Mouse (Mus musculus): Measurements from ENCODE around the gene Cntnap5a. TPM values are rescaled to one million over a fixed set of nuclear protein-coding genes. Genes with fewer than 3 reads are reported as not detected.

Cntnap5a gene
- polyA plus RNA-seq, 1 experiment from 2014 or later: 0.01 TPM

DNA sequence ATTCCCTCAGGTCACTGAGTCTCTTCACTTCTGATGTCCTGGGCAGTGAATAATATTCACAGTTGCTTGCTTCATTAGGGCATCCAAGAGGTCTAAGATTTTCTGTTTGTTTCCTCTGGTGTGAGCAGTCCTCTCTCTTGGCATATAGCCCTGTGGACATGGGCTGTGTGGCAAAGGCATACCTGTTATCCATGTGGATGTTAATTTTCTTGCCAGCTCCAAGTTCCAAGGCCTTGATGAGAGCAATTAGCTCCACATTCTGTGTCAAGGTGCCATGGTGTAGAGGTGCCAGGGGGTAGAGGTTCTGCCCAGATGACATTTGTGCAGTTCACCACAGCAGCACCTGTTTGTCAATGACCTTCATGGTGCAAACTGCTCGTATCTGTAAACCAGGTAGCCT lies 689.0 kb downstream of the Cntnap5a start:
- H3K36me3 ChIP-seq (replicated peaks; ENCODE audit: control insufficient read depth, insufficient read depth, low read depth, low read length): no peaks in the 10 kb centered on the region
- H3K4me2 ChIP-seq (ENCODE audit: low read depth, low read length): no peak overlapping the region
- 85% methylated on average over 1 of the region's 1 CpGs for WGBS
- no peak overlapping the region for H3K9ac ChIP-seq (replicated peaks; ENCODE audit: low read length)
- ATAC-seq (replicated peaks; ENCODE audit: insufficient number of reproducible peaks, low FRiP score, low TSS enrichment, low read depth) (no peak), DNase-seq (ENCODE audit: low spot score) (no peak)
- H3K27me3 ChIP-seq (ENCODE audit: control insufficient read depth, insufficient read depth, low read length): no peaks in the 10 kb centered on the region
- H3K4me3 ChIP-seq (ENCODE audit: low read depth, low read length): no peak overlapping the region
- no peak overlapping the region for H3K27ac ChIP-seq (replicated peaks; ENCODE audit: low read depth, low read length)
- no peaks in the 10 kb centered on the region for H3K4me1 ChIP-seq (ENCODE audit: control insufficient read depth, insufficient read depth, low read length)
- no peaks in the 10 kb centered on the region for H3K9me3 ChIP-seq (replicated peaks; ENCODE audit: control insufficient read depth, low read length)

GRCm38 (mm10) chr1:116392390-116392789 lies 707.8 kb downstream of the Cntnap5a start:
- no peaks in the 10 kb centered on the region for H3K36me3 ChIP-seq (replicated peaks; ENCODE audit: control insufficient read depth, insufficient read depth, low read depth, low read length)
- DNase-seq (ENCODE audit: low spot score) (no peak), ATAC-seq (replicated peaks; ENCODE audit: insufficient number of reproducible peaks, low FRiP score, low TSS enrichment, low read depth) (no peak)
- H3K9me3 ChIP-seq (replicated peaks; ENCODE audit: control insufficient read depth, low read length): no peaks in the 10 kb centered on the region
- H3K9ac ChIP-seq (replicated peaks; ENCODE audit: low read length): no peak overlapping the region
- no peaks in the 10 kb centered on the region for H3K4me1 ChIP-seq (ENCODE audit: control insufficient read depth, insufficient read depth, low read length)
- no peak overlapping the region for H3K4me3 ChIP-seq (ENCODE audit: low read depth, low read length)
- H3K27ac ChIP-seq (replicated peaks; ENCODE audit: low read depth, low read length): no peak overlapping the region
- H3K27me3 ChIP-seq (ENCODE audit: control insufficient read depth, insufficient read depth, low read length): no peaks in the 10 kb centered on the region
- H3K4me2 ChIP-seq (ENCODE audit: low read depth, low read length): no peak overlapping the region

DNA sequence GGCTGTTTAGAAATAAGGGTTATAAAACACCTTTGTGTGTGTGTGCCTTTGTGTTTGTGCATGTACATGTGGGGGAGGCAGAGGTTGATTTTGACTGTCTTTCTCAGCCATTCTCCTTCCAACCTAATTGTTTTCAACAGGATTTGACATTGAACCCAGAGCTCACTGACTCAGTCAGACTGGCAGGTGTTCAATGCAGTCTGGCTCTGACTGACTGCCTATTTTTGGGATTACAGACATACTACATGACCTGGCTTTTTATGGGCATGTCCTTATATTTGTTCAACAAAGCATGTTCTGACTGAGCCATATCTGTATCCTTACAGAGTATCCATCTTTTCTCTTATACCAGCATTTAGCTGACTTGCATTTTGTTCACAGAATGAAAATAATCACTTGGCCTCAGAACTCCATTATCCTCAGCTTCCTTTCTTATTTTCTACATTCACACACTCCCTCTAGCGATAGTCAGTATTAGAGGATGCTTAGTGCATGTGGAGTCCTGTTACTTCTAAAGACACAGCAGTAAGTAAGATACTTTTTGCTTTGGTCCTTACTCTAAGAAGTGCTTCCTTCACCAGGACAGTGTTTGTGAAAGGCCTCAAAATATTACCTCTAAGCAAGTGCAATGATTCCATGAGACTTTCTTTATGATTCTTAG lies 717.6 kb downstream of the Cntnap5a start:
- Histone ChIP-seq H3K27me3 (ENCODE audit: control insufficient read depth, insufficient read depth, low read length) (no peaks in the 10 kb centered on the region), H3K9me3 (replicated peaks; ENCODE audit: control insufficient read depth, low read length) (no peaks in the 10 kb centered on the region), H3K4me1 (ENCODE audit: control insufficient read depth, insufficient read depth, low read length) (no peaks in the 10 kb centered on the region), H3K9ac (replicated peaks; ENCODE audit: low read length) (no peak overlapping the region), H3K27ac (replicated peaks; ENCODE audit: low read depth, low read length) (no peak overlapping the region), H3K36me3 (replicated peaks; ENCODE audit: control insufficient read depth, insufficient read depth, low read depth, low read length) (no peaks in the 10 kb centered on the region), H3K4me2 (ENCODE audit: low read depth, low read length) (no peak overlapping the region), H3K4me3 (ENCODE audit: low read depth, low read length) (no peak overlapping the region)
- ATAC-seq (replicated peaks; ENCODE audit: insufficient number of reproducible peaks, low FRiP score, low TSS enrichment, low read depth) (no peak), DNase-seq (ENCODE audit: low spot score) (no peak)
- 67% methylated on average over 1 of the region's 1 CpGs for WGBS

DNA sequence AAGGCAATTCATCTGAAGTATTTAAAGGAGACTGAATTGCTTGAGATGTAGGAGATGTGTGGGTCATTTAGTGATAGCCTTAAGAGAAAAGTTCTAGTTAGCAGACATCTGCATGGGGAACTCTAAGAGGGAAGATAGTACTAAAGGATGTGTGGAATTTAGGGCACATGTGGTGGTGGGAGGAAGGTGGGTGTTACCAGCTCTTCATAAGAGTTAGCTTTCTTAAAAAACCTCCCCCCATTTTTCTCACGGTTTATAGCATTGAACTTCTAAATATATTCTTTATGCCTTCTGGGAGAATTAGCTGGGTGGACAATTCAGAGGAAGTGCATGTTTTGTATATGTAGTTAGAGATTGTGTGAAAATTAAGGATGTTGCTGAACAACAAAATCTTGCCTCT lies 725.3 kb downstream of the Cntnap5a start:
- no peak overlapping the region for H3K9ac ChIP-seq (replicated peaks; ENCODE audit: low read length)
- H3K4me1 ChIP-seq (ENCODE audit: control insufficient read depth, insufficient read depth, low read length): no peaks in the 10 kb centered on the region
- no peaks in the 10 kb centered on the region for H3K9me3 ChIP-seq (replicated peaks; ENCODE audit: control insufficient read depth, low read length)
- H3K27ac ChIP-seq (replicated peaks; ENCODE audit: low read depth, low read length): no peak overlapping the region
- no peak overlapping the region for H3K4me3 ChIP-seq (ENCODE audit: low read depth, low read length)
- ATAC-seq (replicated peaks; ENCODE audit: insufficient number of reproducible peaks, low FRiP score, low TSS enrichment, low read depth): no peak
- DNase-seq (ENCODE audit: low spot score): no peak
- H3K4me2 ChIP-seq (ENCODE audit: low read depth, low read length): no peak overlapping the region
- no peaks in the 10 kb centered on the region for H3K36me3 ChIP-seq (replicated peaks; ENCODE audit: control insufficient read depth, insufficient read depth, low read depth, low read length)
- H3K27me3 ChIP-seq (ENCODE audit: control insufficient read depth, insufficient read depth, low read length): no peaks in the 10 kb centered on the region
- 92% methylated on average over 1 of the region's 1 CpGs for WGBS

GRCm38 (mm10) chr1:116428396-116428795 lies 743.8 kb downstream of the Cntnap5a start:
- H3K36me3 ChIP-seq (replicated peaks; ENCODE audit: control insufficient read depth, insufficient read depth, low read depth, low read length): no peaks in the 10 kb centered on the region
- no peak overlapping the region for H3K9ac ChIP-seq (replicated peaks; ENCODE audit: low read length)
- peak; percentile 4 for DNase-seq (ENCODE audit: low spot score)
- no peak overlapping the region for H3K4me2 ChIP-seq (ENCODE audit: low read depth, low read length)
- no peak overlapping the region for H3K4me3 ChIP-seq (ENCODE audit: low read depth, low read length)
- ATAC-seq (replicated peaks; ENCODE audit: insufficient number of reproducible peaks, low FRiP score, low TSS enrichment, low read depth): no peak
- no peaks in the 10 kb centered on the region for H3K9me3 ChIP-seq (replicated peaks; ENCODE audit: control insufficient read depth, low read length)
- no peak overlapping the region for H3K27ac ChIP-seq (replicated peaks; ENCODE audit: low read depth, low read length)
- H3K4me1 ChIP-seq (ENCODE audit: control insufficient read depth, insufficient read depth, low read length): no peaks in the 10 kb centered on the region
- WGBS: 58% methylated on average over 2 of the region's 2 CpGs
- H3K27me3 ChIP-seq (ENCODE audit: control insufficient read depth, insufficient read depth, low read length): no peaks in the 10 kb centered on the region

GRCm38 (mm10) chr1:116455115-116455717 lies 770.7 kb downstream of the Cntnap5a start:
- no peaks in the 10 kb centered on the region for H3K4me1 ChIP-seq (ENCODE audit: control insufficient read depth, insufficient read depth, low read length)
- ATAC-seq (replicated peaks; ENCODE audit: insufficient number of reproducible peaks, low FRiP score, low TSS enrichment, low read depth) (no peak), DNase-seq (ENCODE audit: low spot score) (no peak)
- H3K27me3 ChIP-seq (ENCODE audit: control insufficient read depth, insufficient read depth, low read length): no peaks in the 10 kb centered on the region
- WGBS: 66% methylated on average over 4 of the region's 4 CpGs
- no peak overlapping the region for H3K4me2 ChIP-seq (ENCODE audit: low read depth, low read length)
- no peak overlapping the region for H3K4me3 ChIP-seq (ENCODE audit: low read depth, low read length)
- H3K9ac ChIP-seq (replicated peaks; ENCODE audit: low read length): no peak overlapping the region
- no peaks in the 10 kb centered on the region for H3K36me3 ChIP-seq (replicated peaks; ENCODE audit: control insufficient read depth, insufficient read depth, low read depth, low read length)
- H3K27ac ChIP-seq (replicated peaks; ENCODE audit: low read depth, low read length): no peak overlapping the region
- no peaks in the 10 kb centered on the region for H3K9me3 ChIP-seq (replicated peaks; ENCODE audit: control insufficient read depth, low read length)

DNA sequence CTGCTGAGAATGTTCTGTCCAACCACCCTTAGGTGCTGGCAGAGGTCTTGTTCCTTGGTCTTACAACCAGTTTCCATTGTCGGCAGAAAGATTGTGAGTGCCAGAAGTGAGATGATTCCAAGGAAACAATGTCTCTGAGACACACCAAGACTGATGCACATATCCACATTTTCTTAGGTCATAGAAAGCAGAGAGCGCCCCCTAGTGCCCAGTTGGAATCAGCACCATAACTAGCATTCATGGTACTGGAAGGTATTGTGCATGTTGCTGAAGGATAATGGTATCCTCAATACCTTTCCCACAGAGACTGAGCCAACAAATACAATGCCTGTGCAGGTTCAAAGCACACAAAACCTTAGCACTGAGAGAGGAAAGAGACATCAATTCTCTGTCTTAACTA lies 793.1 kb downstream of the Cntnap5a start:
- no peak overlapping the region for H3K9ac ChIP-seq (replicated peaks; ENCODE audit: low read length)
- no peak overlapping the region for H3K4me2 ChIP-seq (ENCODE audit: low read depth, low read length)
- no peaks in the 10 kb centered on the region for H3K36me3 ChIP-seq (replicated peaks; ENCODE audit: control insufficient read depth, insufficient read depth, low read depth, low read length)
- H3K27me3 ChIP-seq (ENCODE audit: control insufficient read depth, insufficient read depth, low read length): no peaks in the 10 kb centered on the region
- H3K4me3 ChIP-seq (ENCODE audit: low read depth, low read length): no peak overlapping the region
- 22% methylated on average over 2 of the region's 2 CpGs for WGBS
- no peaks in the 10 kb centered on the region for H3K4me1 ChIP-seq (ENCODE audit: control insufficient read depth, insufficient read depth, low read length)
- no peaks in the 10 kb centered on the region for H3K9me3 ChIP-seq (replicated peaks; ENCODE audit: control insufficient read depth, low read length)
- ATAC-seq (replicated peaks; ENCODE audit: insufficient number of reproducible peaks, low FRiP score, low TSS enrichment, low read depth) (no peak), DNase-seq (ENCODE audit: low spot score) (peak; percentile 75)
- H3K27ac ChIP-seq (replicated peaks; ENCODE audit: low read depth, low read length): no peak overlapping the region

DNA sequence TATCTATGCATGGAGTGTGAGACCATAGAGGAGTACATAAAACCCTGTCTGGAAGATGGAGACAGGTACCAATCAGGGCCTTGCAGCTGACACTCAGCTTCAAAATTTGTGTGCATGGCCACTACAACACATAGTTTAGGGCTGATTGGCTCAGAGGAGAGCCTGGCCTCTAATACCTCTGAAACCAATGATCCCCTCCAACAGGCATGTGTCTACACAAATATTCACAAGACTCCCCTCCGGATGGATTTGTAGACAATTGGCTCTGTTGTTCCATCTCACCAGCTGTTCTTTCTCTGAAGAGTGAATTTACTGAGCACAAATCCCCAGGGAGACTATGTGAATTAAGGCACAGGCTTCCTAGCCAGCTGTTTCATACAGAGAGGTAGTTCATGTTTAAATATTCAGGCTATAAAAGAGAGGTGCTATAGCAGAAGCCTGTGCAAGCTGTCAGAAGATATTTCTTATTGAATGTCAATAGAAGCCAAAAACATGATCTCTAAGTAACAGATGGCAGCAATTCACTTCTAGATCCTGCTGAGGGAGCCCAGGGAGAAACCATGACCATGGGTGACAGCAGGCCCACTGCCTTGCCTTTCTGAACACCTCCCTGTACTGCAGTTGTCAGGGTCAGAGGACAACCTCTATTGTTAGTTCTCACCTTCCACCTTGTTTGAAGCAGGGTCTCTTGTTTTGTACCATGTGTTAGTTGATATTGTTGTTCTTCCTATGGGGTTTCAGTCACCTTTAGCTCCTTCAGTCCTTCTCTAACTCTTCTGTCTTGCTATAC lies 804.4 kb downstream of the Cntnap5a start:
- 0 out of 2 replicates have a peak, but pooled peaks have one; percentile 23 for ATAC-seq (replicated peaks; ENCODE audit: insufficient number of reproducible peaks, low FRiP score, low TSS enrichment, low read depth)

More for the DNA sequence above, 804.4 kb downstream of the Cntnap5a start:
- no peaks in the 10 kb centered on the region for H3K27me3 ChIP-seq (ENCODE audit: control insufficient read depth, insufficient read depth, low read length)
- no peaks in the 10 kb centered on the region for H3K9me3 ChIP-seq (replicated peaks; ENCODE audit: control insufficient read depth, low read length)
- H3K4me2 ChIP-seq (ENCODE audit: low read depth, low read length): no peak overlapping the region
- H3K27ac ChIP-seq (replicated peaks; ENCODE audit: low read depth, low read length): no peak overlapping the region
- WGBS: 62% methylated on average over 1 of the region's 1 CpGs
- no peaks in the 10 kb centered on the region for H3K4me1 ChIP-seq (ENCODE audit: control insufficient read depth, insufficient read depth, low read length)
- no peak overlapping the region for H3K9ac ChIP-seq (replicated peaks; ENCODE audit: low read length)
- DNase-seq (ENCODE audit: low spot score): no peak
- no peaks in the 10 kb centered on the region for H3K36me3 ChIP-seq (replicated peaks; ENCODE audit: control insufficient read depth, insufficient read depth, low read depth, low read length)
- H3K4me3 ChIP-seq (ENCODE audit: low read depth, low read length): no peak overlapping the region
